Mouse (Mus musculus): ENCODE measurements around the gene Figla. TPM values are rescaled to one million over a fixed set of nuclear protein-coding genes. Genes with fewer than 3 reads are reported as not detected.
A peak's percentile ranks its signal among the peaks of the same experiment; 100 is the strongest.

Figla gene
- total and polyA plus RNA-seq, 2 experiments from 2014 or later, result not detected

DNA sequence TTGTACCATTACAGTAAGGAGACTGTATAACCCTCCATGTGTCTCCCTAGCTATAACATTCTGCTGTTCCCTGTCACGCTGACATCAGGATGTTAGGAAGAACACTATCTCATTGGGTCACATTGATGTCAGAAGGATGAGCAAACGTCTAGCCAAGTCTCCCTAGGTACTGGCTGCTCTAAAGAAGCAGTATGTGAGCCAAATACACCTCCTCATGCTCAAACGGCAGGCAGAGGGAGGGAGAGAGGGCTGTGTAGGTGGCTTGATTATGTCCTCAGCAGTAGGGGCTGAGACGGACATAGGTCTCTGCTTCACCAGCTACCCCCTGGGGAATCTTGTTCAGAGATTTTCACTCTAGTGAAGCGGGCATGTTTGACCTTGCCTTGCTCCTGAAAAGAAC lies 51.2 kb downstream of the Figla start:
- ATAC-seq (no peak), DNase-seq (no peak)
- Histone ChIP-seq H3K27me3 (ENCODE audit: insufficient read depth, low read length) (no peaks in the 10 kb centered on the region), H3K4me3 (ENCODE audit: low read depth, low read length) (no peak overlapping the region), H3K9me3 (ENCODE audit: low read length) (no peaks in the 10 kb centered on the region), H3K4me2 (ENCODE audit: low read depth) (no peak overlapping the region), H3K4me1 (ENCODE audit: insufficient read depth) (peaks cover 85% of the 10 kb centered on the region), H3K36me3 (ENCODE audit: insufficient read depth) (no peaks in the 10 kb centered on the region; the same call in 1 of the 2 replicates), H3K27ac (ENCODE audit: low read depth, low read length) (peak overlapping the region; percentile 97), H3K9ac (0 out of 2 replicates have a peak overlapping the region, but pooled peaks have one; percentile 22)
- no peak for TF ChIP-seq CTCF (IDR thresholded peaks at IDR 0.05; ENCODE audit: low read depth)
- WGBS, result 44% methylated on average over 5 of the region's 5 CpGs

DNA sequence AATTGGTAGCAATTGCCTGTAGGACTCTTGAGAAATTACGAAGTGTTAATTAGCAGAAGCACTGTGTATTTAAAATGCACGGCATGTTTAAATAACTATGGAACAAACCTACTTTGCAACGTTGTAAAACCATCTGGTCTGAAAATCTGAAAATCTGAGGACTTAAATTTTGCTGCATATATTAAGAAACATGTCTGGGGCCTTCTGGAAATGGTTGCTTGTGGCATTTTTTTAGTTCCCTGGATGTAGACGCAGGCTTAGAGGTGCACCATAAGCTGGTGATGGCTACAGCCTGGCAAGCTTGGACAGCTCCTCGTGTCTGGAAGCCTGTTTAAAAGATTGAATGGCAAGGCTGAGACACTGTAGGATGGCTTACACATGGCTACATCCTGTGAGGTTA lies 53.0 kb downstream of the Figla start:
- no peaks in the 10 kb centered on the region for H3K9me3 ChIP-seq (ENCODE audit: low read length)
- no peak overlapping the region for H3K4me3 ChIP-seq (ENCODE audit: low read depth, low read length)
- no peaks in the 10 kb centered on the region for H3K27me3 ChIP-seq (ENCODE audit: insufficient read depth, low read length)
- peaks cover 67% of the 10 kb centered on the region for H3K4me1 ChIP-seq (ENCODE audit: insufficient read depth)
- no peak for TF ChIP-seq CTCF (IDR thresholded peaks at IDR 0.05; ENCODE audit: low read depth)
- peak overlapping the region; percentile 89 for H3K27ac ChIP-seq (ENCODE audit: low read depth, low read length)
- no peaks in the 10 kb centered on the region; the same call in 1 of the 2 replicates for H3K36me3 ChIP-seq (ENCODE audit: insufficient read depth)
- H3K4me2 ChIP-seq (ENCODE audit: low read depth), result no peak overlapping the region
- 36% methylated on average over 5 of the region's 5 CpGs for WGBS
- H3K9ac ChIP-seq, result no peak overlapping the region
- DNase-seq (peak; percentile 74), ATAC-seq (peak; percentile 65)

DNA sequence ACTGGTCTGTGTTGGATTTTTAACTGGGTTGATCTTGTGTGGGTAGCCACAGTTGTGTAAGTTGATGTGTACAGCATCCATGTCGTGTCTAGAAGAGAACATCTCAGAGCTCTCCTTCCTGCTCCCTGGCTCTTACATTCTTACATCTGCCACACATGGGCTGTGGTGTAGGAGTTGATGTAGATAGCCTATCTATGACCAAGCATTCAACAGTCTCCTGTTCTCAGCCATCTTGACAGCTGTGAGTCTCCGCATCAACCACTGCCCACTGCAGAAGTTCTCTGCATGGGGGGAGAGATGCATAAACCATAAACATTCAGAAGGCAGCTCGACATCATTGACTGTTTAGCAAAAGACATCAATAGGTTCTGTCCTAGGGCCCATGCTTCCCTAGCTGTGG lies 53.9 kb downstream of the Figla start:
- no peak for TF ChIP-seq CTCF (IDR thresholded peaks at IDR 0.05; ENCODE audit: low read depth)
- H3K4me1 ChIP-seq (ENCODE audit: insufficient read depth), result peaks cover 59% of the 10 kb centered on the region
- no peak for ATAC-seq

DNA sequence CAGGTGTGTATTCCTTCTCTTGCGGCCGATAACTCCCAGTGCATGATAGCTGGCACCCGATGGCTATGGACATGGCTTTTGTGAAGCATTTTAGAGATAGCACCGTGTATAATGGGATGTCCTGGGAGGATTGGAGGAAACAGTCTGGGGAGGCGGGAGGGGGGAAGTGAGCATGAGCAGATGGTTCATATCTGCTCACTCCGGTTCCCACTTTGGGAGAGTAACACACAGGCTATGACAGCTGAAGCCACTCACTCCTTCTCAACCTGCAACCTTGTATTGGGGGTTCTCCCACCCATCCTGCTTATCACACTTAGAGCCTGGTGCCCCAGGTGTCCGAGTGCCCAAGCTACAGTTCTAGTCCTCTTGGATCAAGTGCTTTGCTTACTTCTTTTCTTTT lies 54.3 kb downstream of the Figla start:
- Histone ChIP-seq H3K9me3 (ENCODE audit: low read length) (no peaks in the 10 kb centered on the region), H3K4me1 (ENCODE audit: insufficient read depth) (peaks cover 55% of the 10 kb centered on the region), H3K4me3 (ENCODE audit: low read depth, low read length) (no peak overlapping the region), H3K9ac (no peak overlapping the region), H3K36me3 (ENCODE audit: insufficient read depth) (no peaks in the 10 kb centered on the region; the same call in 1 of the 2 replicates), H3K27me3 (ENCODE audit: insufficient read depth, low read length) (no peaks in the 10 kb centered on the region), H3K27ac (ENCODE audit: low read depth, low read length) (peak overlapping the region; percentile 89), H3K4me2 (ENCODE audit: low read depth) (no peak overlapping the region)
- no peak for DNase-seq
- ATAC-seq, result no peak
- WGBS, result 81% methylated on average over 7 of the region's 7 CpGs
- no peak for TF ChIP-seq CTCF (IDR thresholded peaks at IDR 0.05; ENCODE audit: low read depth)

More for the DNA sequence above, 53.9 kb downstream of the Figla start:
- WGBS, result 83% methylated on average over 3 of the region's 3 CpGs
- no peak overlapping the region for H3K4me2 ChIP-seq (ENCODE audit: low read depth)
- no peak overlapping the region for H3K4me3 ChIP-seq (ENCODE audit: low read depth, low read length)
- H3K27ac ChIP-seq (ENCODE audit: low read depth, low read length), result peak overlapping the region; percentile 89
- DNase-seq, result no peak
- no peak overlapping the region for H3K9ac ChIP-seq
- no peaks in the 10 kb centered on the region for H3K27me3 ChIP-seq (ENCODE audit: insufficient read depth, low read length)
- no peaks in the 10 kb centered on the region for H3K9me3 ChIP-seq (ENCODE audit: low read length)
- H3K36me3 ChIP-seq (ENCODE audit: insufficient read depth), result no peaks in the 10 kb centered on the region; the same call in 1 of the 2 replicates

Other genes with a start within 250 kb of the Figla start
- gene Nat8f6, start 195.2 kb upstream of the Figla start, total RNA-seq (2014; rRNA removed), result not detected in 2 replicates
- not detected in 2 replicates for gene Nat8f6, start 195.2 kb upstream of the Figla start, polyA plus RNA-seq (2015; fragmentation: Nextera tagmentation; extraction: Ambion mirVana)
- gene Nat8f5, start 195.2 kb upstream of the Figla start, total RNA-seq (2014; rRNA removed), result not detected in 2 replicates
- 0.19 and 0.42 TPM in 2 replicates for gene Nat8f5, start 195.2 kb upstream of the Figla start, polyA plus RNA-seq (2015; fragmentation: Nextera tagmentation; extraction: Ambion mirVana)
- 0.14 TPM in 1 of 2 replicates, not detected in the other for gene Nat8, start 184.1 kb upstream of the Figla start, total RNA-seq (2014; rRNA removed)
- 0.30 and 0.41 TPM in 2 replicates for gene Nat8, start 184.1 kb upstream of the Figla start, polyA plus RNA-seq (2015; fragmentation: Nextera tagmentation; extraction: Ambion mirVana)
- 0.08 TPM in 1 of 2 replicates, not detected in the other for gene Nat8f2, start 147.0 kb upstream of the Figla start, total RNA-seq (2014; rRNA removed)
- 0.04 TPM in 1 of 2 replicates, not detected in the other for gene Nat8f2, start 147.0 kb upstream of the Figla start, polyA plus RNA-seq (2015; fragmentation: Nextera tagmentation; extraction: Ambion mirVana)
- 5.5 and 6.0 TPM in 2 replicates for gene Nat8f4, start 111.3 kb upstream of the Figla start, total RNA-seq (2014; rRNA removed)
- gene Nat8f4, start 111.3 kb upstream of the Figla start, polyA plus RNA-seq (2015; fragmentation: Nextera tagmentation; extraction: Ambion mirVana), result 4.3 and 6.5 TPM in 2 replicates
- 50.2 and 66.8 TPM in 2 replicates for gene Tprkb, start 104.3 kb upstream of the Figla start, total RNA-seq (2014; rRNA removed)
- gene Tprkb, start 104.3 kb upstream of the Figla start, polyA plus RNA-seq (2015; fragmentation: Nextera tagmentation; extraction: Ambion mirVana), result 54.5 and 69.6 TPM in 2 replicates
- 10.7 and 18.1 TPM in 2 replicates for gene Nat8f1, start 100.5 kb upstream of the Figla start, total RNA-seq (2014; rRNA removed)
- gene Nat8f1, start 100.5 kb upstream of the Figla start, polyA plus RNA-seq (2015; fragmentation: Nextera tagmentation; extraction: Ambion mirVana), result 13.1 and 15.3 TPM in 2 replicates
- gene Dusp11, start 54.5 kb upstream of the Figla start, total RNA-seq (2014; rRNA removed), result 67.2 and 79.4 TPM in 2 replicates
- gene Dusp11, start 54.5 kb upstream of the Figla start, polyA plus RNA-seq (2015; fragmentation: Nextera tagmentation; extraction: Ambion mirVana), result 27.6 and 28.3 TPM in 2 replicates
- 267 and 333 TPM in 2 replicates for gene Add2, start 12.5 kb downstream of the Figla start, total RNA-seq (2014; rRNA removed)
- gene Add2, start 12.5 kb downstream of the Figla start, polyA plus RNA-seq (2015; fragmentation: Nextera tagmentation; extraction: Ambion mirVana), result 175 and 186 TPM in 2 replicates
- gene Tgfa, start 179.1 kb downstream of the Figla start, total RNA-seq (2014; rRNA removed), result 49.5 and 50.8 TPM in 2 replicates
- 20.3 and 29.9 TPM in 2 replicates for gene Tgfa, start 179.1 kb downstream of the Figla start, polyA plus RNA-seq (2015; fragmentation: Nextera tagmentation; extraction: Ambion mirVana)